Mouse (Mus musculus) NIH3T3 (cell line): ENCODE data around the gene Wdsub1.

Experiments
- DNase-seq: peaks from one replicate; pipeline ENCODE4 v3.0.0-alpha.2; 2012; ENCODE audit warnings: low read depth

Gene Wdsub1

DNA sequence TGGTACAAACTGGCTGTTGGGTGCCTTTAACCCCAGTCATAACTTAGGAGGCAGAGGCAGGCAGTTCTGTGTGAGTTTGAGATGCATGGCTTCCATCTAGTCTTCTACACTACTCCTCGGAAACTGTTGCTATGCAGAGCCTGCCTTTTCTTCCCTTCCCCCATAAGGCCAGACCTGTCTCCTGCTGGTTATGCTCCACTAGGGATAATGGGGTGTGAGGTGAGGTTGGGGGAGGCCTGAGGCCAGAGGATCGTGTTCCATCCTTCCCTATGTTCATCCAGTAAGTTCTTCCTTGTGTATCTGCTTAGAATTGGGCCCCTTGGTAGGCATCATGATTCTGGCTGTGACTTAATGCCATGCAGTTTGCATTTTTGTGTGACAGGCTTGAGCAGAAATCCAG is 76.8 kb downstream of the Wdsub1 start:
- DNase-seq, result no peak

DNA sequence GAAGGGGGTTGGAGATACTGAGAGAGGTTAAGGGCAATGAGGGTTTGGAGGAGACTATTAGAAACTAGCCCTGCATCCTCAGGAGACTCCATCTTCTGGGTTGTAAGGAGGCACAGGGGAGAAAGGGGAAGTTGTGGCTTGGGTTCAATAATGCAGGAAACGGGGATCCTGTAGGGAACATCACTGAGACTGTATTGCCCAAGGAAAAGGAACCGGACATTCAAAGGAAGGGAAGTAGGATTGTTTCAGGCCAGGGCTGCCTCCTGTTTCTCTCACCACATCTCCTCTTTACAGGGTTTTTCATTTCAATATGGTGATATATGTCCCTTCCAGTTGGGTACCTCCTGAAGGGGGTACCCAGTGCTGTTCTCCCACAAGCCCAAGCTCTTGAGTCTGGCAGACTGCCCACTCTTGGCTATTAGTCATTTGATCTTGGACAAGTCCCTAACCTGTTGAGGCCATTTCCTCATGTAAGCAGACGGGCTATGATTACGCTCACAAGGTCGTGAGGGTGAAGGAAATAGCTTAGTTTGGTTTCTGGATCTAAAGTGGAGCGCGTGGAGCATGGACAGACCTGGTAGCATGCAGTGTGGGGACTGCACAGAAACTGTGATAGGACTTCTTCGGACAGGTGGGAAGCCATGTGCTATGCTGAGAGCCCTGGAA is 79.5 kb downstream of the Wdsub1 start:
- peak; percentile 58 for DNase-seq
